Comparison of ENCODE assay signal across 18 mouse cellular contexts in the genomic region with DNA sequence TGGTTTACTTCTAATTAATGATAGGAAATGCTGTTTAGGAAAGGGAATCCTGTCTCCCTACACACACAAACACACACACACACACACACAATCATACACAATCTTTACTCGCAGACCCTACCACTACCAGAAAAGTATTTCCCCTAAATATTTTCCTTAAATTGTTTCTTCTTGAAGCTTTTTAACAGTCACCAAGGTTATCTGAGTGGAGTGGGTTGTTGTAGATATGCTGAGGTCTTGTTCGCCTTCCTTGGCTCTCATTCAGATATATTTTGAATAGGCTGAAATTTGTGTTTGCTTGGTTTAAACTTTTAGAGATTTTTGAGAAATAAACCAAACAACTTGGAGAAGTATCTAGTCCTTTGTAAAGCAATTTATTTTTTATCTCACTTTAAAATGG. TPM values are rescaled to one million over a fixed set of nuclear protein-coding genes. Genes with fewer than 3 reads are reported as not detected.
DNase-seq lines count a peak whose midpoint lies in the region; ATAC-seq and TF ChIP-seq lines count a peak whose summit lies in the region.
"Had no signal": no experiment of that assay in that cellular context is flagged by ENCODE, and none has a peak within 500 bp of the region (broad histone marks: within the 10 kb centered on the region; RNA-seq: fewer than 3 reads in every experiment).

No protein-coding gene starts in this region.

- H3K9me3 ChIP-seq in heart, embryonic 16.5 days (replicated peaks; ENCODE audit: control insufficient read depth, low read length): no peaks in the 10 kb centered on the region
- no peaks in the 10 kb centered on the region for H3K9me3 ChIP-seq in liver, embryonic 13.5 days (replicated peaks)
- no peaks in the 10 kb centered on the region for H3K9me3 ChIP-seq in forebrain, embryonic 16.5 days (ENCODE audit: control insufficient read depth, low read length)
- H3K9me3 ChIP-seq: forebrain, embryonic 12.5 days; heart, embryonic 12.5 days; limb, embryonic 15.5 days had no signal

- intact Hi-C loops in heart, postnatal 10 days (cut with DNase I): loop anchor here (5.0 to 10.0 kb wide), 2 partner anchors 113 to 514 kb away; no protein-coding TSS in a partner anchor
- intact Hi-C loops in left cerebral cortex, postnatal 36 days (cut with DNase I): no loop called here

- H3K79me2 ChIP-seq in myocyte (ENCODE audit: control insufficient read depth, insufficient read depth): peaks cover 92% of the 10 kb centered on the region

- DNase-seq in heart, postnatal 10 days: no peak
- peak; percentile 32 for DNase-seq in NIH3T3 (ENCODE audit: low read depth)
- no peak for DNase-seq in liver, embryonic 13.5 days
- no peak for DNase-seq in left cerebral cortex, postnatal 36 days (ENCODE audit: low spot score in 2 of 2)
- DNase-seq: cerebellum, adult 11 months; cerebellum, adult 9-11 months; kidney, postnatal 25 days; lung, postnatal 4 days; thymus, adult 18-20 months; thymus, postnatal 36 days had no signal

- ATAC-seq in heart, embryonic 16.5 days (replicated peaks; ENCODE audit: extremely low read depth, insufficient read depth, low FRiP score): no peak
- ATAC-seq in liver, embryonic 13.5 days (ENCODE audit: low read depth): no peak
- ATAC-seq in forebrain, embryonic 16.5 days: no peak
- ATAC-seq: hindbrain, postnatal 0 days; intestine, postnatal 0 days had no signal

- peaks cover 9% of the 10 kb centered on the region for H3K4me1 ChIP-seq in heart, embryonic 16.5 days (ENCODE audit: control insufficient read depth, insufficient read depth, low read length)
- peaks cover 23% of the 10 kb centered on the region for H3K4me1 ChIP-seq in liver, embryonic 13.5 days (replicated peaks)
- H3K4me1 ChIP-seq in forebrain, embryonic 16.5 days (replicated peaks; ENCODE audit: control insufficient read depth, insufficient read depth, low read length): peaks cover 5% of the 10 kb centered on the region

- H3K36me3 ChIP-seq in heart, embryonic 16.5 days (ENCODE audit: control insufficient read depth, insufficient read depth): peaks cover 4% of the 10 kb centered on the region; the same call in 1 of the 2 replicates
- peaks cover 46% of the 10 kb centered on the region for H3K36me3 ChIP-seq in liver, embryonic 13.5 days
- peaks cover 6% of the 10 kb centered on the region for H3K36me3 ChIP-seq in myocyte (ENCODE audit: control insufficient read depth, insufficient read depth)
- H3K36me3 ChIP-seq in forebrain, embryonic 16.5 days (ENCODE audit: control insufficient read depth, insufficient read depth): no peaks in the 10 kb centered on the region

- H3ac ChIP-seq in myocyte (ENCODE audit: control insufficient read depth, insufficient read length): no peak overlapping the region

- no peak overlapping the region for H3K27ac ChIP-seq in heart, embryonic 16.5 days (ENCODE audit: low read length)
- H3K27ac ChIP-seq in liver, embryonic 13.5 days: no peak overlapping the region
- H3K27ac ChIP-seq in forebrain, embryonic 16.5 days (ENCODE audit: low read length): no peak overlapping the region
- H3K27ac ChIP-seq: forebrain, embryonic 12.5 days; hindbrain, postnatal 0 days; limb, embryonic 15.5 days had no signal

- peak overlapping the region; percentile 29; the same call in 1 of the 2 replicates for H3K4me2 ChIP-seq in heart, embryonic 16.5 days (ENCODE audit: low read depth, low read length)
- H3K4me2 ChIP-seq in liver, embryonic 13.5 days: peak overlapping the region; percentile 44
- peak overlapping the region; percentile 52 for H3K4me2 ChIP-seq in myocyte (ENCODE audit: low read depth)
- no peak overlapping the region for H3K4me2 ChIP-seq in forebrain, embryonic 16.5 days (ENCODE audit: low read length)
- H3K4me2 ChIP-seq: forebrain, embryonic 12.5 days; heart, embryonic 12.5 days; limb, embryonic 15.5 days had no signal

- 35% methylated on average over 2 of the region's 2 CpGs for WGBS in heart, embryonic 16.5 days
- WGBS in liver, embryonic 13.5 days (ENCODE audit: insufficient replicate concordance): 55% methylated on average over 2 of the region's 2 CpGs
- WGBS in forebrain, embryonic 16.5 days: 73% methylated on average over 2 of the region's 2 CpGs

- H3K27me3 ChIP-seq in heart, embryonic 16.5 days (ENCODE audit: control insufficient read depth, insufficient read depth, low read length): no peaks in the 10 kb centered on the region
- no peaks in the 10 kb centered on the region for H3K27me3 ChIP-seq in liver, embryonic 13.5 days
- H3K27me3 ChIP-seq in myocyte (ENCODE audit: control insufficient read depth, insufficient read depth, insufficient read length): no peaks in the 10 kb centered on the region
- H3K27me3 ChIP-seq in forebrain, embryonic 16.5 days (replicated peaks; ENCODE audit: control insufficient read depth, insufficient read depth, low read length): no peaks in the 10 kb centered on the region
- H3K27me3 ChIP-seq: forebrain, embryonic 12.5 days; heart, embryonic 12.5 days; limb, embryonic 15.5 days had no signal

- no peak for TF ChIP-seq POLR2A in myocyte (IDR thresholded peaks at IDR 0.05; ENCODE audit: insufficient read length, low read depth)

- no peak overlapping the region for H3K4me3 ChIP-seq in heart, embryonic 16.5 days (ENCODE audit: low read length)
- H3K4me3 ChIP-seq in liver, embryonic 13.5 days (replicated peaks): no peak overlapping the region
- no peak overlapping the region for H3K4me3 ChIP-seq in myocyte
- H3K4me3 ChIP-seq in forebrain, embryonic 16.5 days (replicated peaks; ENCODE audit: low read length): no peak overlapping the region
- H3K4me3 ChIP-seq: forebrain, embryonic 12.5 days; heart, embryonic 12.5 days; limb, embryonic 15.5 days had no signal

- H3K9ac ChIP-seq in heart, embryonic 16.5 days (ENCODE audit: low read length): 0 out of 2 replicates have a peak overlapping the region, but pooled peaks have one; percentile 18
- H3K9ac ChIP-seq in liver, embryonic 13.5 days: peak overlapping the region; percentile 43; the same call in 1 of the 2 replicates
- no peak overlapping the region for H3K9ac ChIP-seq in forebrain, embryonic 16.5 days (replicated peaks; ENCODE audit: low read depth, low read length)
- H3K9ac ChIP-seq: forebrain, embryonic 12.5 days; heart, embryonic 12.5 days; limb, embryonic 15.5 days had no signal

TF ChIP-seq in myocyte, 11 proteins besides CTCF, POLR2A, EP300 and RAD21:
- TF ChIP-seq TCF12 (IDR thresholded peaks at IDR 0.05; ENCODE audit: insufficient read depth, poor library complexity, severe bottlenecking): no peak
- no peak for TF ChIP-seq SRF (IDR thresholded peaks at IDR 0.05; ENCODE audit: control insufficient read depth, insufficient read length, low read depth)
- TF ChIP-seq E2F4 (IDR thresholded peaks at IDR 0.05; ENCODE audit: insufficient read depth): no peak
- no peak for TF ChIP-seq MYOD1 (IDR thresholded peaks at IDR 0.05; ENCODE audit: control insufficient read depth in 1 of 3, insufficient read length in 2 of 3, low read depth in 2 of 3)
- no peak for TF ChIP-seq TCF3 (IDR thresholded peaks at IDR 0.05; ENCODE audit: insufficient read length, low read depth)
- no peak for TF ChIP-seq POLR2AphosphoS2 (IDR thresholded peaks at IDR 0.05; ENCODE audit: insufficient read length, low read depth)
- no peak for TF ChIP-seq CEBPB (IDR thresholded peaks at IDR 0.05; ENCODE audit: insufficient read depth, poor library complexity, severe bottlenecking)
- TF ChIP-seq MAX (IDR thresholded peaks at IDR 0.05; ENCODE audit: low read depth): no peak
- no peak for TF ChIP-seq MYOG (IDR thresholded peaks at IDR 0.05; ENCODE audit: control insufficient read depth in 1 of 3, insufficient read depth in 1 of 3, insufficient read length in 2 of 3, low read depth in 2 of 3)
- TF ChIP-seq REST (IDR thresholded peaks at IDR 0.05; ENCODE audit: insufficient read depth, insufficient read length): no peak

RNA-seq across cellular contexts. Expression of a gene that starts 4.3 kb away (rescaled TPM):
- 154 and 180 TPM in 2 replicates for polyA plus RNA-seq in heart, embryonic 16.5 days (2015; fragmentation: Nextera tagmentation; extraction: Ambion mirVana)
- total RNA-seq in heart, postnatal 10 days (2021): 10 to 100 TPM; 39.7 to 45.7 TPM
- 166 and 219 TPM in 2 replicates for polyA plus RNA-seq in liver, embryonic 13.5 days (2015; fragmentation: Nextera tagmentation; extraction: Ambion mirVana)
- 14.2 TPM for polyA plus RNA-seq in myocyte (2012; fragmentation: generic; extraction: Trizol)
- 1 to 10 TPM; 5.1 to 6.1 TPM for total RNA-seq in left cerebral cortex, postnatal 36 days (2021)
- 73.0 and 85.9 TPM in 2 replicates for polyA plus RNA-seq in forebrain, embryonic 16.5 days (2015; fragmentation: Nextera tagmentation; extraction: Ambion mirVana)

RNA-seq across cellular contexts. Expression of a gene that starts 4.5 kb away (rescaled TPM):
- 9.5 and 13.4 TPM in 2 replicates for polyA plus RNA-seq in heart, embryonic 16.5 days (2015; fragmentation: Nextera tagmentation; extraction: Ambion mirVana)
- 1 to 10 TPM; 7.2 to 9.0 TPM for total RNA-seq in heart, postnatal 10 days (2021)
- 5.9 and 7.1 TPM in 2 replicates for polyA plus RNA-seq in liver, embryonic 13.5 days (2015; fragmentation: Nextera tagmentation; extraction: Ambion mirVana)
- polyA plus RNA-seq in myocyte (2012; fragmentation: generic; extraction: Trizol): 3.5 TPM
- 10 to 100 TPM; 22.5 to 23.6 TPM for total RNA-seq in left cerebral cortex, postnatal 36 days (2021)
- polyA plus RNA-seq in forebrain, embryonic 16.5 days (2015; fragmentation: Nextera tagmentation; extraction: Ambion mirVana): 9.6 and 13.2 TPM in 2 replicates

RNA-seq across cellular contexts. Expression of a gene that starts 35.7 kb away (rescaled TPM):
- polyA plus RNA-seq in heart, embryonic 16.5 days (2015; fragmentation: Nextera tagmentation; extraction: Ambion mirVana): 61.8 and 69.6 TPM in 2 replicates
- total RNA-seq in heart, postnatal 10 days (2021): 10 to 100 TPM; 16.0 to 16.7 TPM
- polyA plus RNA-seq in liver, embryonic 13.5 days (2015; fragmentation: Nextera tagmentation; extraction: Ambion mirVana): 135 and 164 TPM in 2 replicates
- polyA plus RNA-seq in myocyte (2012; fragmentation: generic; extraction: Trizol): 8.2 TPM
- 10 to 100 TPM; 10.3 to 10.4 TPM for total RNA-seq in left cerebral cortex, postnatal 36 days (2021)
- polyA plus RNA-seq in forebrain, embryonic 16.5 days (2015; fragmentation: Nextera tagmentation; extraction: Ambion mirVana): 72.8 and 89.6 TPM in 2 replicates
